Mouse (Mus musculus) intestine, embryonic 14.5 days (tissue): ENCODE measurements around the gene Cltb. TPM values are rescaled to one million over a fixed set of nuclear protein-coding genes. Genes with fewer than 3 reads are reported as not detected.

Experiments
- microRNA-seq: library from miRNA; unstranded; fragments of <30 nt; microRNA quantifications from one replicate; pipeline ENCODE4, GENCODE M21; 2016
- polyA plus RNA-seq: library from polyadenylated mRNA; unstranded; fragments of >200 nt; fragmentation: Nextera tagmentation; extraction: Ambion mirVana; gene quantifications from 2 replicates; pipeline ENCODE4 v1.2.1, GENCODE M21; 2014

Cltb gene
- polyA plus RNA-seq, 1 experiment from 2014 or later, result 49.6 TPM

Small RNA genes lying within 50 kb of the gene (microRNA-seq; reads per million reads assigned to microRNA genes)
- not detected for gene Gm24195

Other genes with a start within 250 kb of the Cltb start
- gene Cplx2, start 240.0 kb downstream of the Cltb start, polyA plus RNA-seq, result 5.6 and 6.7 TPM in 2 replicates
- 133 and 140 TPM in 2 replicates for gene Thoc3, start 142.5 kb downstream of the Cltb start, polyA plus RNA-seq
- gene Simc1, start 107.6 kb downstream of the Cltb start, polyA plus RNA-seq, result 12.3 and 14.6 TPM in 2 replicates
- 128 and 136 TPM in 2 replicates for gene 4833439L19Rik, start 45.9 kb downstream of the Cltb start, polyA plus RNA-seq
- 25.4 and 26.4 TPM in 2 replicates for gene Arl10, start 36.3 kb downstream of the Cltb start, polyA plus RNA-seq
- gene Nop16, start 21.3 kb downstream of the Cltb start, polyA plus RNA-seq, result 78.8 and 91.5 TPM in 2 replicates
- 221 and 239 TPM in 2 replicates for gene Higd2a, start 21.1 kb downstream of the Cltb start, polyA plus RNA-seq
- gene Faf2, start 10.4 kb upstream of the Cltb start, polyA plus RNA-seq, result 95.3 and 103 TPM in 2 replicates
- 91.7 and 102 TPM in 2 replicates for gene Rnf44, start 82.6 kb upstream of the Cltb start, polyA plus RNA-seq
- gene Cdhr2, start 90.1 kb upstream of the Cltb start, polyA plus RNA-seq, result 8.9 and 11.8 TPM in 2 replicates
- 0.60 and 0.81 TPM in 2 replicates for gene Gprin1, start 138.5 kb upstream of the Cltb start, polyA plus RNA-seq
- 0.18 and 0.43 TPM in 2 replicates for gene Sncb, start 155.3 kb upstream of the Cltb start, polyA plus RNA-seq
- not detected in 2 replicates for gene Eif4e1b, start 172.7 kb upstream of the Cltb start, polyA plus RNA-seq
- gene Tspan17, start 178.0 kb upstream of the Cltb start, polyA plus RNA-seq, result 9.4 and 10.0 TPM in 2 replicates